Mouse (Mus musculus) spleen, embryonic (tissue): ENCODE data around the gene Ccser2.

ENCODE experiments used
- CTCF ChIA-PET: fragments of 350-600 bp; sonication (Branson Sonifier 250); formaldehyde crosslinking; loops from one replicate; lab custom pipeline; 2022; lab: Charles Lee

Ccser2 gene

GRCm38 (mm10) chr14:36870257-36870656 lies 98.3 kb downstream of the Ccser2 start:
- CTCF ChIA-PET, result interaction anchor here (0.6 to 1.1 kb wide), 2 partner anchors 82 to 1033 kb away, joined by 3 read pairs; no protein-coding TSS in a partner anchor

- CTCF ChIA-PET, result no interaction called here
Observed at GRCm38 (mm10) chr14:36868769-36869362, 99.7 kb downstream of the Ccser2 start.

GRCm38 (mm10) chr14:36866966-36867700 lies 101.4 kb downstream of the Ccser2 start:
- CTCF ChIA-PET, result interaction anchor here (0.6 to 1.0 kb wide), 3 partner anchors 68 to 166 kb away, joined by 3 to 21 read pairs (median 4); no protein-coding TSS in a partner anchor

- CTCF ChIA-PET, result interaction anchor here (1.4 to 1.6 kb wide), 2 partner anchors 74 to 170 kb away, joined by 4 read pairs; no protein-coding TSS in a partner anchor
Observed at GRCm38 (mm10) chr14:36863877-36864489, 104.6 kb downstream of the Ccser2 start.

- CTCF ChIA-PET, result no interaction called here
Observed at GRCm38 (mm10) chr14:36862387-36862786, 106.2 kb downstream of the Ccser2 start.

- CTCF ChIA-PET, result no interaction called here
Observed at GRCm38 (mm10) chr14:36858932-36859331, 109.6 kb downstream of the Ccser2 start.

GRCm38 (mm10) chr14:36852972-36853371 lies 115.6 kb downstream of the Ccser2 start:
- CTCF ChIA-PET, result no interaction called here

GRCm38 (mm10) chr14:36848860-36849259 lies 119.7 kb downstream of the Ccser2 start:
- CTCF ChIA-PET, result no interaction called here
